Mouse (Mus musculus): ENCODE measurements around the gene Fam166a. TPM values are rescaled to one million over a fixed set of nuclear protein-coding genes. Genes with fewer than 3 reads are reported as not detected.

Fam166a gene
- polyA plus RNA-seq, 1 experiment from 2014 or later: 0.93 TPM

GRCm38 (mm10) chr2:25195211-25196156 lies 23.1 kb upstream of the Fam166a start:
- Histone ChIP-seq H3K4me3 (ENCODE audit: control insufficient read depth in 1 of 2, insufficient read depth in 1 of 2, low read depth in 1 of 2, low read length in 2 of 2) (peak overlapping the region; percentile 35 to 42), H3K27ac (replicated peaks in 1 of 2; ENCODE audit: control insufficient read depth in 1 of 2, insufficient read depth in 1 of 2, low read depth in 2 of 2, low read length in 2 of 2) (peak overlapping the region; percentile 65 to 82; a peak in 3 of 4 replicates), H3K4me2 (ENCODE audit: low read length) (peak overlapping the region; percentile 72), H3K9me3 (ENCODE audit: control insufficient read depth, low read length) (no peaks in the 10 kb centered on the region), H3K27me3 (ENCODE audit: control insufficient read depth, insufficient read depth, low read length) (peaks cover 5% of the 10 kb centered on the region), H3K36me3 (ENCODE audit: control insufficient read depth, insufficient read depth, low read length) (peaks cover 24% of the 10 kb centered on the region), H3K9ac (ENCODE audit: low read length) (peak overlapping the region; percentile 66), H3K4me1 (ENCODE audit: control insufficient read depth in 2 of 2, insufficient read depth in 2 of 2, low read length in 2 of 2) (peaks cover 9 to 26% of the 10 kb centered on the region in 2 experiments; a peak in 3 of 4 replicates)
- WGBS: 18% methylated on average over 55 of the region's 55 CpGs
- ATAC-seq (ENCODE audit: insufficient number of reproducible peaks, insufficient read depth, low FRiP score, low read depth): no peak

- WGBS: 7% methylated on average over 8 of the region's 8 CpGs
- ATAC-seq (ENCODE audit: insufficient number of reproducible peaks, insufficient read depth, low FRiP score, low read depth): peak; percentile 75
- peak within 1 kb of the TSS; percentile 66 for H3K9ac ChIP-seq (ENCODE audit: low read length)
Measured at GRCm38 (mm10) chr2:25196172-25196954, 22.2 kb upstream of the Fam166a start, which contains the start of gene Tor4a. Gene Tor4a (minus strand): TSS chr2:25196886.

GRCm38 (mm10) chr2:25197191-25197590 lies 21.4 kb upstream of the Fam166a start:
- peaks cover 9 to 26% of the 10 kb centered on the region in 2 experiments; a peak in 3 of 4 replicates for H3K4me1 ChIP-seq (ENCODE audit: control insufficient read depth in 2 of 2, insufficient read depth in 2 of 2, low read length in 2 of 2)
- H3K27ac ChIP-seq (replicated peaks in 1 of 2; ENCODE audit: control insufficient read depth in 1 of 2, insufficient read depth in 1 of 2, low read depth in 2 of 2, low read length in 2 of 2): peak overlapping the region; percentile 75 to 82
- H3K27me3 ChIP-seq (ENCODE audit: control insufficient read depth, insufficient read depth, low read length): peaks cover 5% of the 10 kb centered on the region
- H3K9ac ChIP-seq (ENCODE audit: low read length): no peak overlapping the region
- no peaks in the 10 kb centered on the region for H3K9me3 ChIP-seq (ENCODE audit: control insufficient read depth, low read length)
- peak overlapping the region; percentile 72 for H3K4me2 ChIP-seq (ENCODE audit: low read length)
- no peak for ATAC-seq (ENCODE audit: insufficient number of reproducible peaks, insufficient read depth, low FRiP score, low read depth)
- peaks cover 41% of the 10 kb centered on the region for H3K36me3 ChIP-seq (ENCODE audit: control insufficient read depth, insufficient read depth, low read length)
- 24% methylated on average over 2 of the region's 2 CpGs for WGBS
- H3K4me3 ChIP-seq (ENCODE audit: control insufficient read depth in 1 of 2, insufficient read depth in 1 of 2, low read depth in 1 of 2, low read length in 2 of 2): no peak overlapping the region

More at GRCm38 (mm10) chr2:25196172-25196954, 22.2 kb upstream of the Fam166a start, which contains the start of gene Tor4a:
- Histone ChIP-seq H3K27me3 (ENCODE audit: control insufficient read depth, insufficient read depth, low read length) (peaks cover 5% of the 10 kb centered on the region), H3K4me1 (ENCODE audit: control insufficient read depth in 2 of 2, insufficient read depth in 2 of 2, low read length in 2 of 2) (peaks cover 9 to 26% of the 10 kb centered on the region in 2 experiments; a peak in 3 of 4 replicates), H3K27ac (replicated peaks in 1 of 2; ENCODE audit: control insufficient read depth in 1 of 2, insufficient read depth in 1 of 2, low read depth in 2 of 2, low read length in 2 of 2) (peak within 1 kb of the TSS; percentile 75 to 82), H3K4me2 (ENCODE audit: low read length) (peak within 1 kb of the TSS; percentile 72), H3K4me3 (ENCODE audit: control insufficient read depth in 1 of 2, insufficient read depth in 1 of 2, low read depth in 1 of 2, low read length in 2 of 2) (peak within 1 kb of the TSS; percentile 35 to 42), H3K9me3 (ENCODE audit: control insufficient read depth, low read length) (no peaks in the 10 kb centered on the region), H3K36me3 (ENCODE audit: control insufficient read depth, insufficient read depth, low read length) (peaks cover 33% of the 10 kb centered on the region)

- ATAC-seq (ENCODE audit: insufficient number of reproducible peaks, insufficient read depth, low FRiP score, low read depth): no peak
- no peaks in the 10 kb centered on the region for H3K9me3 ChIP-seq (ENCODE audit: control insufficient read depth, low read length)
- H3K4me3 ChIP-seq (ENCODE audit: control insufficient read depth in 1 of 2, insufficient read depth in 1 of 2, low read depth in 1 of 2, low read length in 2 of 2): no peak overlapping the region
- peaks cover 9 to 26% of the 10 kb centered on the region in 2 experiments; a peak in 3 of 4 replicates for H3K4me1 ChIP-seq (ENCODE audit: control insufficient read depth in 2 of 2, insufficient read depth in 2 of 2, low read length in 2 of 2)
- peaks cover 5% of the 10 kb centered on the region for H3K27me3 ChIP-seq (ENCODE audit: control insufficient read depth, insufficient read depth, low read length)
- H3K9ac ChIP-seq (ENCODE audit: low read length): no peak overlapping the region
- no peak overlapping the region for H3K4me2 ChIP-seq (ENCODE audit: low read length)
- H3K27ac ChIP-seq (replicated peaks in 1 of 2; ENCODE audit: control insufficient read depth in 1 of 2, insufficient read depth in 1 of 2, low read depth in 2 of 2, low read length in 2 of 2): peak overlapping the region; percentile 36 to 82
- peaks cover 48% of the 10 kb centered on the region for H3K36me3 ChIP-seq (ENCODE audit: control insufficient read depth, insufficient read depth, low read length)
Measured at GRCm38 (mm10) chr2:25197946-25198345, 20.6 kb upstream of the Fam166a start.

GRCm38 (mm10) chr2:25200631-25201030 lies 17.9 kb upstream of the Fam166a start:
- no peak overlapping the region for H3K9ac ChIP-seq (ENCODE audit: low read length)
- no peak overlapping the region for H3K4me3 ChIP-seq (ENCODE audit: control insufficient read depth in 1 of 2, insufficient read depth in 1 of 2, low read depth in 1 of 2, low read length in 2 of 2)
- no peak for ATAC-seq (ENCODE audit: insufficient number of reproducible peaks, insufficient read depth, low FRiP score, low read depth)
- no peaks in the 10 kb centered on the region for H3K9me3 ChIP-seq (ENCODE audit: control insufficient read depth, low read length)
- H3K36me3 ChIP-seq (ENCODE audit: control insufficient read depth, insufficient read depth, low read length): peaks cover 75% of the 10 kb centered on the region
- no peaks in the 10 kb centered on the region; the same call in 1 of the 2 replicates for H3K27me3 ChIP-seq (ENCODE audit: control insufficient read depth, insufficient read depth, low read length)
- H3K4me1 ChIP-seq (ENCODE audit: control insufficient read depth in 2 of 2, insufficient read depth in 2 of 2, low read length in 2 of 2): peaks cover 6 to 13% of the 10 kb centered on the region in 2 experiments; a peak in 3 of 4 replicates
- WGBS: 90% methylated on average over 2 of the region's 2 CpGs
- no peak overlapping the region for H3K27ac ChIP-seq (replicated peaks in 1 of 2; ENCODE audit: control insufficient read depth in 1 of 2, insufficient read depth in 1 of 2, low read depth in 2 of 2, low read length in 2 of 2)
- H3K4me2 ChIP-seq (ENCODE audit: low read length): no peak overlapping the region

- Histone ChIP-seq H3K4me3 (ENCODE audit: control insufficient read depth in 1 of 2, insufficient read depth in 1 of 2, low read depth in 1 of 2, low read length in 2 of 2) (no peak overlapping the region), H3K36me3 (ENCODE audit: control insufficient read depth, insufficient read depth, low read length) (peaks cover 98% of the 10 kb centered on the region), H3K9ac (ENCODE audit: low read length) (no peak overlapping the region), H3K9me3 (ENCODE audit: control insufficient read depth, low read length) (no peaks in the 10 kb centered on the region), H3K4me1 (ENCODE audit: control insufficient read depth in 2 of 2, insufficient read depth in 2 of 2, low read length in 2 of 2) (no peaks in the 10 kb centered on the region; a peak in 1 of 4 replicates), H3K4me2 (ENCODE audit: low read length) (no peak overlapping the region), H3K27ac (replicated peaks in 1 of 2; ENCODE audit: control insufficient read depth in 1 of 2, insufficient read depth in 1 of 2, low read depth in 2 of 2, low read length in 2 of 2) (no peak overlapping the region), H3K27me3 (ENCODE audit: control insufficient read depth, insufficient read depth, low read length) (no peaks in the 10 kb centered on the region)
- ATAC-seq (ENCODE audit: insufficient number of reproducible peaks, insufficient read depth, low FRiP score, low read depth): no peak
- 58% methylated on average over 4 of the region's 4 CpGs for WGBS
Measured at GRCm38 (mm10) chr2:25203631-25204214, 14.8 kb upstream of the Fam166a start.

- no peak overlapping the region for H3K9ac ChIP-seq (ENCODE audit: low read length)
- no peak overlapping the region for H3K4me3 ChIP-seq (ENCODE audit: control insufficient read depth in 1 of 2, insufficient read depth in 1 of 2, low read depth in 1 of 2, low read length in 2 of 2)
- peaks cover 71% of the 10 kb centered on the region for H3K36me3 ChIP-seq (ENCODE audit: control insufficient read depth, insufficient read depth, low read length)
- no peak for ATAC-seq (ENCODE audit: insufficient number of reproducible peaks, insufficient read depth, low FRiP score, low read depth)
- no peak overlapping the region for H3K4me2 ChIP-seq (ENCODE audit: low read length)
- WGBS: 68% methylated on average over 1 of the region's 1 CpGs
- no peaks in the 10 kb centered on the region for H3K27me3 ChIP-seq (ENCODE audit: control insufficient read depth, insufficient read depth, low read length)
- no peak overlapping the region for H3K27ac ChIP-seq (replicated peaks in 1 of 2; ENCODE audit: control insufficient read depth in 1 of 2, insufficient read depth in 1 of 2, low read depth in 2 of 2, low read length in 2 of 2)
- H3K4me1 ChIP-seq (ENCODE audit: control insufficient read depth in 2 of 2, insufficient read depth in 2 of 2, low read length in 2 of 2): peaks cover 5 to 16% of the 10 kb centered on the region in 2 experiments
- no peaks in the 10 kb centered on the region for H3K9me3 ChIP-seq (ENCODE audit: control insufficient read depth, low read length)
Measured at GRCm38 (mm10) chr2:25207593-25207992, 11.0 kb upstream of the Fam166a start.
